Mouse (Mus musculus): ENCODE measurements around the gene Hspa12b. TPM values are rescaled to one million over a fixed set of nuclear protein-coding genes. Genes with fewer than 3 reads are reported as not detected.

Gene Hspa12b
- polyA plus RNA-seq, 1 experiment from 2014 or later: 8.7 TPM

DNA sequence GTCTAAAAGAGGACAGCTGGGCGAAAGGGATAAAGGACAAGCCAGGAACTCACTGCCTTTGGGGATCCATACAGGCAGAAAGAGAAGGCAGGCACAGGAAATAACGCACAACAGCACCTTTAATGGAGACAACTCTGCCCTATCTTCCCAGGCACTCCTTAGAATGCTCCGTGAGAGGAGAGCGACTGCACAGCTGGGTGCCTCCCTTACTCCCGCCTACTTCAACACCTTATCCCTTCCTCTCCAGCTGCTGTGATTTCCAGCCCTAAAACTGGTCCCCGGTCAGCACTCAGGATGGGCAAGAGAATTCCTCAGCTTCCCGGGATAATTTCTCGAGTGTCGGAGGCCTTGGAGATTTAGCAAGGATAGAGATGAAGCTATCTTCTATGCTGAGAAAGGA is 43.9 kb downstream of the Hspa12b start:
- ATAC-seq (ENCODE audit: insufficient number of reproducible peaks, low FRiP score): no peak
- 13% methylated on average over 9 of the region's 9 CpGs for WGBS
- H3K9ac ChIP-seq: no peak overlapping the region
- H3K4me2 ChIP-seq: peak overlapping the region; percentile 68
- peak overlapping the region; percentile 42 for H3K4me3 ChIP-seq
- no peaks in the 10 kb centered on the region for H3K9me3 ChIP-seq (replicated peaks)
- 0 out of 2 replicates have a peak, but pooled peaks cover 4% of the 10 kb centered on the region for H3K36me3 ChIP-seq
- peaks cover 48% of the 10 kb centered on the region for H3K27me3 ChIP-seq (replicated peaks)
- H3K4me1 ChIP-seq (replicated peaks): peaks cover 23% of the 10 kb centered on the region
- H3K27ac ChIP-seq (ENCODE audit: poor library complexity, severe bottlenecking): no peak overlapping the region

DNA sequence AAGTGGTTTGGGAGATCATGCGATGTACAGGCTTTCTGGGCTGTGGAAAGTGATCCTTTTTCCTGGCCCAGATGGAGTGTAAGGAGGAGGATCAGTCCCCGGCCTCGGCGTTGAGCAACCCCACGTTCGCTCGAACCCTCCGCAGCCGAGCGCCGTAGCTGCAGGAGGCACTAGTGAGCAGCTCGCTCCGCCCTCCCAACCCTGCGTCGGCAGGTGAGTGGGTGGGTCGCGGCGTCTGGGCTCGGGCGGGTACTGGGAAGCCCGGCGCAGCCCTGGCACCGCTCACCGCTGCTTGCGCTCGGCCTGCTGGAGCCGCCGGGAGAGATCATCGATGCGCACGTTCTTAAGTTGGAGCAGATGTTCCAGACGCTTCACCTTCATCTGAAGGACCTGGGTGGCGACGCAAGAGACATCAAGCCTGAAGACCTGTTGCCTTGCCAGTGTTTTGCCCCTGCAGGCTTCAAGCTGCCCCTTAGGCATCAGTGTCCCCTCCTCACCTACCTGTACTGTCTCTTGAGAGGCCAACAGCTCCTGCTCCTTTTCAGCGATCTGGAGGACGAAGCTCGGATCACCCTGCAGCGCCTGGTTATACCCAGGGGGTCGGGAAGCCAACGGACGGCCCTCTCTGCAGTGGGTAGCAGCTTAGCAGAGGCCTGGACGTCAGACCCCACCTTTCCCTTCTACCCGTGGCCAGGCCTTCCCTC is 44.5 kb downstream of the Hspa12b start:
- no peak overlapping the region for H3K27ac ChIP-seq (ENCODE audit: poor library complexity, severe bottlenecking)
- peak overlapping the region; percentile 61 for H3K9ac ChIP-seq
- WGBS: 4% methylated on average over 43 of the region's 43 CpGs
- H3K36me3 ChIP-seq: 0 out of 2 replicates have a peak, but pooled peaks cover 8% of the 10 kb centered on the region
- peak overlapping the region; percentile 68 for H3K4me2 ChIP-seq
- peaks cover 48% of the 10 kb centered on the region for H3K27me3 ChIP-seq (replicated peaks)
- ATAC-seq (ENCODE audit: insufficient number of reproducible peaks, low FRiP score): no peak
- no peaks in the 10 kb centered on the region for H3K9me3 ChIP-seq (replicated peaks)
- H3K4me1 ChIP-seq (replicated peaks): peaks cover 26% of the 10 kb centered on the region
- H3K4me3 ChIP-seq: peak overlapping the region; percentile 42

DNA sequence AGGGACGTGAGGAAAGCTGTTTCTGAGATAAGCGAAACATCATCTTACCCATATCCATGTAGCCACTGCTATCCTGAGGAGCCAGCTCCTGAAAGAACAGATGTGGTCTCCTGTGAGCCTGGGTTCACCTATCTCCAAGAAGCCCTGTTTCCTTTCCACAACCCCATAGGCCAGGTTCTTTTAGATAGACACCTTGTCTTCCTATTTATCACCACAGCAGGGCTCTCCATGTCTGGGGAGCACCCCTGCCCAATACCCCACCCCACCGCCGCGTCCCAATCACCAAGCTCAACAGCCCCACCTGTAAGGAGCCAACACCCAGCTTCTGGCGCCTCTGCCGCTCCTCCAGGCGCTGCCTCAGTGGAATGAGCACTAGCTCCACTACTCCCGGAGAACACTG is 45.2 kb downstream of the Hspa12b start:
- no peak for ATAC-seq (ENCODE audit: insufficient number of reproducible peaks, low FRiP score)
- H3K27me3 ChIP-seq (replicated peaks): peaks cover 48% of the 10 kb centered on the region
- H3K9ac ChIP-seq: no peak overlapping the region
- no peaks in the 10 kb centered on the region for H3K9me3 ChIP-seq (replicated peaks)
- no peak overlapping the region for H3K27ac ChIP-seq (ENCODE audit: poor library complexity, severe bottlenecking)
- H3K4me3 ChIP-seq: no peak overlapping the region
- H3K36me3 ChIP-seq: peaks cover 16% of the 10 kb centered on the region; the same call in 1 of the 2 replicates
- 31% methylated on average over 9 of the region's 9 CpGs for WGBS
- H3K4me2 ChIP-seq: no peak overlapping the region
- peaks cover 33% of the 10 kb centered on the region for H3K4me1 ChIP-seq (replicated peaks)

- H3K27ac ChIP-seq (ENCODE audit: poor library complexity, severe bottlenecking): no peak overlapping the region
- peak overlapping the region; percentile 49 for H3K4me3 ChIP-seq
- peaks cover 22% of the 10 kb centered on the region for H3K36me3 ChIP-seq
- WGBS: 4% methylated on average over 11 of the region's 11 CpGs
- H3K9me3 ChIP-seq (replicated peaks): no peaks in the 10 kb centered on the region
- peaks cover 42% of the 10 kb centered on the region for H3K27me3 ChIP-seq (replicated peaks)
- H3K9ac ChIP-seq: 0 out of 2 replicates have a peak overlapping the region, but pooled peaks have one; percentile 39
- peak; percentile 52; the same call in 1 of the 2 replicates for ATAC-seq (ENCODE audit: insufficient number of reproducible peaks, low FRiP score)
- H3K4me1 ChIP-seq (replicated peaks): peaks cover 56% of the 10 kb centered on the region
- peak overlapping the region; percentile 96 for H3K4me2 ChIP-seq
Observed at GRCm38 (mm10) chr2:131174700-131175099, 47.6 kb downstream of the Hspa12b start.

- Histone ChIP-seq H3K4me1 (replicated peaks) (peaks cover 56% of the 10 kb centered on the region), H3K9me3 (replicated peaks) (no peaks in the 10 kb centered on the region), H3K9ac (no peak overlapping the region), H3K27me3 (replicated peaks) (peaks cover 35% of the 10 kb centered on the region), H3K36me3 (peaks cover 22% of the 10 kb centered on the region), H3K4me3 (no peak overlapping the region), H3K27ac (ENCODE audit: poor library complexity, severe bottlenecking) (no peak overlapping the region), H3K4me2 (no peak overlapping the region; the same call in 1 of the 2 replicates)
- ATAC-seq (ENCODE audit: insufficient number of reproducible peaks, low FRiP score): no peak
- 73% methylated on average over 3 of the region's 3 CpGs for WGBS
Observed at GRCm38 (mm10) chr2:131175286-131175944, 48.3 kb downstream of the Hspa12b start.

- Histone ChIP-seq H3K9me3 (replicated peaks) (no peaks in the 10 kb centered on the region), H3K27me3 (replicated peaks) (peaks cover 30% of the 10 kb centered on the region), H3K27ac (ENCODE audit: poor library complexity, severe bottlenecking) (no peak overlapping the region), H3K9ac (no peak overlapping the region), H3K4me2 (no peak overlapping the region), H3K4me3 (no peak overlapping the region), H3K4me1 (replicated peaks) (peaks cover 53% of the 10 kb centered on the region), H3K36me3 (peaks cover 22% of the 10 kb centered on the region)
- ATAC-seq (ENCODE audit: insufficient number of reproducible peaks, low FRiP score): no peak
- WGBS: 96% methylated on average over 1 of the region's 1 CpGs
Observed at GRCm38 (mm10) chr2:131175945-131176309, 48.8 kb downstream of the Hspa12b start.

GRCm38 (mm10) chr2:131176491-131176890 is 49.4 kb downstream of the Hspa12b start:
- Histone ChIP-seq H3K27me3 (replicated peaks) (peaks cover 25% of the 10 kb centered on the region), H3K4me3 (no peak overlapping the region), H3K9me3 (replicated peaks) (no peaks in the 10 kb centered on the region), H3K4me2 (no peak overlapping the region), H3K27ac (ENCODE audit: poor library complexity, severe bottlenecking) (no peak overlapping the region), H3K9ac (no peak overlapping the region), H3K4me1 (replicated peaks) (peaks cover 48% of the 10 kb centered on the region), H3K36me3 (peaks cover 22% of the 10 kb centered on the region)
- no peak for ATAC-seq (ENCODE audit: insufficient number of reproducible peaks, low FRiP score)
- 64% methylated on average over 5 of the region's 5 CpGs for WGBS

DNA sequence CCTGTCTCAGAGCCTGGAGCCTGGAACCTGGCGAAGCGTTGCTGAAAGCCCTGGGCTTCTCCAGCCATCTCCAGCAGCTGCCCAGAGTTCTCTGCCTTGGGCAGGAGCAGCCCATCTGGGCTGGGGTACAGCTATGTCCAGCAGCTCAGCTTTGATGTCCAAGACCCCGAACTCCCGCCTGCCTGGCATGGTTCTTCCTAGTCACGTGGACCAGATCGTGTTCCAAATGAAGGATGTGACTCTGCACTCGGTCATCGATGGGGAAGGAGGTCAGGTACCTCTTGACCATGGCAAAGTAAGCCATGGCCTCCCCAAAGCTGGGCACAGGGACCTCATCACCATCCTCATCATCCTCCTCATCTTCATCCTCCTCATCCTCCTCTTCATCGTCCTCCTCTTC is 50.9 kb downstream of the Hspa12b start:
- Histone ChIP-seq H3K27me3 (replicated peaks) (peaks cover 11% of the 10 kb centered on the region), H3K4me3 (0 out of 2 replicates have a peak overlapping the region, but pooled peaks have one; percentile 6), H3K9ac (peak overlapping the region; percentile 57), H3K4me2 (peak overlapping the region; percentile 95), H3K9me3 (replicated peaks) (no peaks in the 10 kb centered on the region), H3K4me1 (replicated peaks) (peaks cover 42% of the 10 kb centered on the region), H3K27ac (ENCODE audit: poor library complexity, severe bottlenecking) (no peak overlapping the region), H3K36me3 (peaks cover 22% of the 10 kb centered on the region)
- 90% methylated on average over 9 of the region's 9 CpGs for WGBS
- no peak for ATAC-seq (ENCODE audit: insufficient number of reproducible peaks, low FRiP score)

DNA sequence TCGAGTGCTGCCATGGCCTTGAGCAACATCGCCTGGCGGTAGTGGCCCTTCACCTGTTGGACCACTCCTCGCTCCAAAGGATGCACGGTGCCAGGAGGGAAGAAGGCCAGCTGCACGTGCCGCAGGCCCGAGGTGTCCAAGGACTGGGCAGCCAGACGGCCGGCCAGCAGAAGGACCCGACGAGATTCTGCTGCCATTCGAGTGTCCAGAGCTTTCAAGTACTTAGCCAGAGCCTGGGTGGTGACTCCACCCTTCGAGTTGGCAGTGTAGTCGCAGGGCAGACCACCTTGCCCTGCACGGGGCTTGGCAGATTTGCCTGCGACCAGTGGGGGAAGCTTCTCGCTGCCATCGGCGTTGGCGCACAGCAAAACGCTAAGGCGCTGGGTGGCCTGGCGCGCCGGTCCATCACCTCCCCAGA is 51.8 kb downstream of the Hspa12b start:
- peak overlapping the region; percentile 95 for H3K4me2 ChIP-seq
- H3K27ac ChIP-seq (ENCODE audit: poor library complexity, severe bottlenecking): peak overlapping the region; percentile 82; the same call in 1 of the 2 replicates
- no peak for ATAC-seq (ENCODE audit: insufficient number of reproducible peaks, low FRiP score)
- H3K9ac ChIP-seq: peak overlapping the region; percentile 91
- 35% methylated on average over 26 of the region's 26 CpGs for WGBS
- peak overlapping the region; percentile 87 for H3K4me3 ChIP-seq
- H3K27me3 ChIP-seq (replicated peaks): peaks cover 2% of the 10 kb centered on the region; the same call in 1 of the 2 replicates
- H3K4me1 ChIP-seq (replicated peaks): peaks cover 42% of the 10 kb centered on the region
- peaks cover 22% of the 10 kb centered on the region for H3K36me3 ChIP-seq
- H3K9me3 ChIP-seq (replicated peaks): no peaks in the 10 kb centered on the region

- 1% methylated on average over 67 of the region's 67 CpGs for WGBS
- ATAC-seq (ENCODE audit: insufficient number of reproducible peaks, low FRiP score): peak; percentile 56
Observed at GRCm38 (mm10) chr2:131179246-131179886, 52.3 kb downstream of the Hspa12b start.

More at GRCm38 (mm10) chr2:131179246-131179886, 52.3 kb downstream of the Hspa12b start:
- peak overlapping the region; percentile 91 for H3K9ac ChIP-seq
- H3K27me3 ChIP-seq (replicated peaks): no peaks in the 10 kb centered on the region
- no peaks in the 10 kb centered on the region for H3K9me3 ChIP-seq (replicated peaks)
- H3K4me2 ChIP-seq: peak overlapping the region; percentile 95
- peaks cover 22% of the 10 kb centered on the region for H3K36me3 ChIP-seq
- peak overlapping the region; percentile 82 for H3K27ac ChIP-seq (ENCODE audit: poor library complexity, severe bottlenecking)
- H3K4me1 ChIP-seq (replicated peaks): peaks cover 40% of the 10 kb centered on the region
- H3K4me3 ChIP-seq: peak overlapping the region; percentile 87
